Mouse (Mus musculus) liver, adult 2 months (tissue): Measurements from ENCODE around the gene Eif3g.

Experiments
- CTCF ChIP-seq: fragments of 200-500 bp; IDR thresholded peaks from 2 replicates; pipeline ENCODE4 v1.5.1; 2011; ENCODE audit warnings: low read depth, low read length, control low read depth
- POLR2A ChIP-seq: fragments of 200-500 bp; IDR thresholded peaks from 2 replicates; pipeline ENCODE4 v1.6.1; 2011; ENCODE audit warnings: low read length, control low read depth; ENCODE audit not compliant: insufficient read depth; ENCODE audit errors: extremely low read depth

GRCm38 (mm10) chr9:20893069-20893468 lies 5.4 kb downstream of the Eif3g start:
- TF ChIP-seq CTCF, result no peak
- TF ChIP-seq POLR2A, result no peak
